Mouse (Mus musculus) lung, embryonic 14.5 days (tissue): ENCODE results near the gene Il27. TPM values are rescaled to one million over a fixed set of nuclear protein-coding genes. Genes with fewer than 3 reads are reported as not detected.
A peak's percentile ranks its signal among the peaks of the same experiment; 100 is the strongest.
"Not testable (repeated sequence)": the region's sequence is repeated elsewhere in the genome, so short reads cannot be mapped to it uniquely, and the experiment has no call there.

ENCODE experiments used
- ATAC-seq: fragments of 200-750 bp; cut with Nextera tagmentation; 2 replicates; pipeline ENCODE4 v1.8.0; 2017; ENCODE audit warnings: mild to moderate bottlenecking, moderate TSS enrichment, moderate library complexity; ENCODE audit not compliant: insufficient read depth
- DNase-seq: peaks from one replicate; pipeline ENCODE4 v3.0.0-alpha.2; 2015
- H3K27ac ChIP-seq: fragments of 300-500 bp; sonication (generic); 2 replicates; pipeline ENCODE4 v1.5.1; 2014; ENCODE audit warnings: low read depth, mild to moderate bottlenecking, moderate library complexity
- H3K27me3 ChIP-seq: fragments of 300-500 bp; sonication (generic); 2 replicates; pipeline ENCODE4 v1.6.1; 2014; ENCODE audit warnings: low read length, control low read depth; ENCODE audit not compliant: insufficient read depth
- H3K36me3 ChIP-seq: fragments of 300-500 bp; sonication (generic); 2 replicates; pipeline ENCODE4 v1.6.1; 2014; ENCODE audit warnings: control low read depth; ENCODE audit not compliant: insufficient read depth
- H3K4me1 ChIP-seq: fragments of 300-500 bp; sonication (generic); 2 replicates; pipeline ENCODE4 v1.6.1; 2014; ENCODE audit warnings: antibody characterized with exemption, control low read depth; ENCODE audit not compliant: insufficient read depth
- H3K4me2 ChIP-seq: fragments of 300-500 bp; sonication (generic); 2 replicates; pipeline ENCODE4 v1.6.1; 2014; ENCODE audit warnings: mild to moderate bottlenecking
- H3K4me3 ChIP-seq: fragments of 300-500 bp; sonication (generic); 2 replicates; pipeline ENCODE4 v1.5.1; 2014; ENCODE audit warnings: low read depth, low read length
- H3K9ac ChIP-seq: fragments of 300-500 bp; sonication (generic); 2 replicates; pipeline ENCODE4 v1.6.1; 2014
- H3K9me3 ChIP-seq: fragments of 300-500 bp; sonication (generic); 2 replicates; pipeline ENCODE4 v1.6.1; 2016; ENCODE audit warnings: low read depth, low read length, control low read depth
- CTCF ChIP-seq: IDR thresholded peaks from 2 replicates; pipeline ENCODE4 v1.5.1; 2016; ENCODE audit warnings: antibody characterized with exemption, low read depth
- whole genome bisulfite sequencing: fragments of 180-500 bp; shearing (Covaris S2); extraction: QIAGEN DNeasy Blood & Tissue Kit; methylation state at CpG from one replicate; pipeline ENCODE4 v1.1.7; 2014; 5-methylcytosine and 5-hydroxymethylcytosine counted together
- polyA plus RNA-seq: library from polyadenylated mRNA; unstranded; fragments of >200 nt; fragmentation: Nextera tagmentation; extraction: Ambion mirVana; gene quantifications from 2 replicates; pipeline ENCODE4 v1.2.1, GENCODE M21; 2014

Il27 gene
- polyA plus RNA-seq: not detected in 2 replicates

- 77% methylated on average over 11 of the region's 11 CpGs for WGBS
These were observed at the start of gene Il27 for GRCm38 (mm10) chr7:126594862-126595561. Gene Il27, minus strand, starts transcription at chr7:126594941.

GRCm38 (mm10) chr7:126644345-126644744, 49.6 kb upstream of the Il27 start:
- no peak overlapping the region for H3K4me3 ChIP-seq
- no peak overlapping the region for H3K9ac ChIP-seq
- no peaks in the 10 kb centered on the region for H3K36me3 ChIP-seq
- no peak for DNase-seq
- no peak overlapping the region for H3K27ac ChIP-seq
- H3K9me3 ChIP-seq: no peaks in the 10 kb centered on the region
- no peak for ATAC-seq
- no peaks in the 10 kb centered on the region for H3K27me3 ChIP-seq
- H3K4me2 ChIP-seq: no peak overlapping the region
- WGBS: 65% methylated on average over 3 of the region's 3 CpGs
- no peak for TF ChIP-seq CTCF
- H3K4me1 ChIP-seq: no peaks in the 10 kb centered on the region

More at GRCm38 (mm10) chr7:126594862-126595561, at the start of gene Il27:
- Histone ChIP-seq H3K27ac (no peak within 1 kb of the TSS), H3K4me3 (no peak within 1 kb of the TSS), H3K4me2 (no peak within 1 kb of the TSS), H3K36me3 (no peaks in the 10 kb centered on the region), H3K4me1 (no peaks in the 10 kb centered on the region), H3K9me3 (no peaks in the 10 kb centered on the region), H3K9ac (no peak within 1 kb of the TSS), H3K27me3 (no peaks in the 10 kb centered on the region)
- ATAC-seq (no peak), DNase-seq (no peak)
- TF ChIP-seq CTCF: no peak

GRCm38 (mm10) chr7:126643244-126643617, 48.5 kb upstream of the Il27 start:
- ATAC-seq: 0 out of 2 replicates have a peak, but pooled peaks have one; percentile 41
- not testable (repeated sequence) for H3K4me3 ChIP-seq, H3K9ac ChIP-seq, H3K4me1 ChIP-seq, H3K9me3 ChIP-seq, H3K36me3 ChIP-seq, H3K27me3 ChIP-seq, H3K27ac ChIP-seq, H3K4me2 ChIP-seq
- TF ChIP-seq CTCF: peak; percentile 75
- peak; percentile 78 for DNase-seq
- 51% methylated on average over 2 of the region's 3 CpGs for WGBS

- DNase-seq (no peak), ATAC-seq (no peak)
- WGBS: 64% methylated on average over 5 of the region's 5 CpGs
- Histone ChIP-seq H3K36me3 (no peaks in the 10 kb centered on the region), H3K27me3 (no peaks in the 10 kb centered on the region), H3K4me3 (no peak overlapping the region), H3K4me2 (no peak overlapping the region), H3K9ac (no peak overlapping the region), H3K9me3 (no peaks in the 10 kb centered on the region), H3K27ac (no peak overlapping the region), H3K4me1 (no peaks in the 10 kb centered on the region)
- peak; percentile 16; the same call in 1 of the 2 replicates for TF ChIP-seq CTCF
These were observed 48.0 kb upstream of the Il27 start for GRCm38 (mm10) chr7:126642545-126643243.

- peak; percentile 56 for ATAC-seq
- Histone ChIP-seq H3K36me3 (no peaks in the 10 kb centered on the region), H3K27ac (no peak overlapping the region; the same call in 1 of the 2 replicates), H3K27me3 (no peaks in the 10 kb centered on the region), H3K9ac (no peak overlapping the region), H3K4me3 (no peak overlapping the region), H3K4me1 (no peaks in the 10 kb centered on the region), H3K4me2 (no peak overlapping the region), H3K9me3 (no peaks in the 10 kb centered on the region)
- WGBS: 10% methylated on average over 4 of the region's 4 CpGs
- peak; percentile 78 for TF ChIP-seq CTCF
- peak; percentile 74 for DNase-seq
These were observed 42.2 kb upstream of the Il27 start for GRCm38 (mm10) chr7:126636733-126637520.

GRCm38 (mm10) chr7:126635375-126635774, 40.6 kb upstream of the Il27 start:
- TF ChIP-seq CTCF: no peak
- no peak overlapping the region for H3K27ac ChIP-seq
- ATAC-seq: no peak

GRCm38 (mm10) chr7:126632478-126632877, 37.7 kb upstream of the Il27 start:
- Histone ChIP-seq H3K9me3 (no peaks in the 10 kb centered on the region), H3K4me1 (no peaks in the 10 kb centered on the region), H3K36me3 (no peaks in the 10 kb centered on the region), H3K27me3 (no peaks in the 10 kb centered on the region), H3K4me2 (no peak overlapping the region), H3K4me3 (no peak overlapping the region), H3K9ac (no peak overlapping the region), H3K27ac (no peak overlapping the region)
- no peak for DNase-seq
- 77% methylated on average over 2 of the region's 2 CpGs for WGBS
- no peak for TF ChIP-seq CTCF
- no peak for ATAC-seq

More at GRCm38 (mm10) chr7:126635375-126635774, 40.6 kb upstream of the Il27 start:
- no peak overlapping the region for H3K4me3 ChIP-seq
- H3K9me3 ChIP-seq: no peaks in the 10 kb centered on the region
- no peaks in the 10 kb centered on the region for H3K4me1 ChIP-seq
- H3K27me3 ChIP-seq: no peaks in the 10 kb centered on the region
- DNase-seq: no peak
- H3K9ac ChIP-seq: no peak overlapping the region
- H3K4me2 ChIP-seq: no peak overlapping the region
- no peaks in the 10 kb centered on the region for H3K36me3 ChIP-seq
